Mouse (Mus musculus): ENCODE data around the gene Taok1. TPM values are rescaled to one million over a fixed set of nuclear protein-coding genes. Genes with fewer than 3 reads are reported as not detected.
"Not testable (repeated sequence)": the region's sequence is repeated elsewhere in the genome, so short reads cannot be mapped to it uniquely, and the experiment has no call there.

Gene Taok1
- polyA plus RNA-seq (2015; fragmentation: Nextera tagmentation; extraction: Ambion mirVana) = 14.0 and 14.9 TPM in 2 replicates

- H3K27me3 ChIP-seq = no peaks in the 10 kb centered on the region
- no peaks in the 10 kb centered on the region for H3K9me3 ChIP-seq
- ATAC-seq (ENCODE audit: borderline replicate concordance, extremely low read depth, low FRiP score, low TSS enrichment) = peak; percentile 93
- H3K4me3 ChIP-seq = peak within 1 kb of the TSS; percentile 87
- H3K9ac ChIP-seq = peak within 1 kb of the TSS; percentile 89
- WGBS = under 1% methylated on average over 57 of the region's 71 CpGs
- peak within 1 kb of the TSS; percentile 95 for H3K27ac ChIP-seq
- H3K4me1 ChIP-seq = peaks cover 17% of the 10 kb centered on the region
- peak within 1 kb of the TSS; percentile 74 for H3K4me2 ChIP-seq
- no peaks in the 10 kb centered on the region for H3K36me3 ChIP-seq
These were observed at the start of gene Taok1 for GRCm38 (mm10) chr11:77607538-77608455. Gene Taok1 (minus strand): TSS chr11:77607815.

DNA sequence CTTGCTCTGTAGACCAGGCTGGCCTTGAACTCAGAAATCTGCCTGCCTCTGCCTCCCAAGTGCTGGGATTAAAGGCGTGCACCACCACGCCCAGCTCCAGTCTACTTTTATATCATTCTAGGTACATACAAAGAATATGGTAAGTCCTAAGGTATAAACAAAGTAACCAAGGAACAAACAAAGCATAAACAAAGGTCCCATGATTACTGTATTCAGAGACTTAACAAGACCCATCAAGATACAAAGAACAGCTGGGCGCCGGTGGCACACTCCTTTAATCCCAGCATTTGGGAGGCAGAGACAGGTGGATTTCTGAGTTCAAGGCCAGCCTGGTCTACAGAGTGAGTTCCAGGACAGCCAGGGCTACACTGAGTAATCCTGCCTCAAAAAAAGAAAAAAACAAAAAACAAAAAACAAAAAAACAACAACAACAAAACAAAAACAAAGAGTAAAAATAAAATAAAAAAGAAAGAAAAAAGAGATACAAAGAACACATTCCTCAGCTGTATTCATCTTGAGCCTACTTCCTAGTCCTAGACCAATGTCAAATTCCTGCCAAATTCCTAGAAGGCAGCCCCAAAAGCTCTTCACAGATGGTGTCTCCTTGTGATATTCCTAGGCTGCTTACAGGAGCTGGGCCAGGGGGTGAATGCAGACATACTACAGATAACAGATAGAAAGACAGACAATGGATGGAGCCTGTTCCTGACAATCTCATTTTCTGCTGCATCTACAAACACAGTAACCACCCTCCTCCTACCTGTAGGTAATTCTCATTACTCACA is 46.0 kb upstream of the Taok1 start:
- not testable (repeated sequence) for H3K4me2 ChIP-seq; H3K9me3 ChIP-seq; H3K9ac ChIP-seq; H3K36me3 ChIP-seq; ATAC-seq (ENCODE audit: borderline replicate concordance, extremely low read depth, low FRiP score, low TSS enrichment); H3K27ac ChIP-seq; H3K4me3 ChIP-seq; H3K27me3 ChIP-seq; H3K4me1 ChIP-seq
- WGBS = 92% methylated on average over 4 of the region's 4 CpGs

GRCm38 (mm10) chr11:77652484-77652883 is 44.9 kb upstream of the Taok1 start:
- ATAC-seq (ENCODE audit: borderline replicate concordance, extremely low read depth, low FRiP score, low TSS enrichment) = no peak
- no peaks in the 10 kb centered on the region for H3K9me3 ChIP-seq
- no peaks in the 10 kb centered on the region for H3K36me3 ChIP-seq
- H3K27ac ChIP-seq = no peak overlapping the region
- no peaks in the 10 kb centered on the region for H3K4me1 ChIP-seq
- WGBS = 55% methylated on average over 6 of the region's 6 CpGs
- H3K4me2 ChIP-seq = no peak overlapping the region
- H3K9ac ChIP-seq = no peak overlapping the region
- H3K27me3 ChIP-seq = no peaks in the 10 kb centered on the region
- H3K4me3 ChIP-seq = no peak overlapping the region

GRCm38 (mm10) chr11:77648878-77649277 is 41.3 kb upstream of the Taok1 start:
- Histone ChIP-seq H3K27me3 (no peaks in the 10 kb centered on the region), H3K9ac (no peak overlapping the region), H3K27ac (no peak overlapping the region), H3K9me3 (no peaks in the 10 kb centered on the region), H3K4me1 (no peaks in the 10 kb centered on the region), H3K4me3 (no peak overlapping the region), H3K36me3 (no peaks in the 10 kb centered on the region), H3K4me2 (no peak overlapping the region)
- no peak for ATAC-seq (ENCODE audit: borderline replicate concordance, extremely low read depth, low FRiP score, low TSS enrichment)
- 68% methylated on average over 7 of the region's 7 CpGs for WGBS

DNA sequence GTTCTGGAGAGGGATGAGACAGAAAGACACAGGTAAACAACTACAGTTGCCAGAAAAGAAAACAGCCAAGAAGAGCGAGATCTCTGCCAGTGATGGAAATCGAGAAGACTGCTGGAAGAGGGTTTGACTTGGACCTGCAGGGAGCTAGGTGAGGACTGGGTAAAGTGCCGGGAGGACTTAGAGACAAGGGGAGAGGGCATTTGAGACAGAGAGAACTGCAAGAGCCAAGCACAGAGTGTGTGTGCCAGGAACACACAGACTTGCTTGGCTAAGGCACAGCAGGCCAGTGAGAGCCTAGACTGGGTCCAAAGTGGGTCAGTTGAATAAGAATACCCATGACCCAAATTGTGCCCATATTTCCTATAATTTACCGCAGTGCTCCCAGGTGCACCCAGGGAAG is 37.9 kb upstream of the Taok1 start:
- no peak for ATAC-seq (ENCODE audit: borderline replicate concordance, extremely low read depth, low FRiP score, low TSS enrichment)
- Histone ChIP-seq H3K4me2 (no peak overlapping the region), H3K36me3 (no peaks in the 10 kb centered on the region), H3K4me3 (no peak overlapping the region), H3K9ac (no peak overlapping the region), H3K4me1 (no peaks in the 10 kb centered on the region), H3K27ac (no peak overlapping the region), H3K9me3 (no peaks in the 10 kb centered on the region), H3K27me3 (no peaks in the 10 kb centered on the region)
- 80% methylated on average over 4 of the region's 4 CpGs for WGBS

DNA sequence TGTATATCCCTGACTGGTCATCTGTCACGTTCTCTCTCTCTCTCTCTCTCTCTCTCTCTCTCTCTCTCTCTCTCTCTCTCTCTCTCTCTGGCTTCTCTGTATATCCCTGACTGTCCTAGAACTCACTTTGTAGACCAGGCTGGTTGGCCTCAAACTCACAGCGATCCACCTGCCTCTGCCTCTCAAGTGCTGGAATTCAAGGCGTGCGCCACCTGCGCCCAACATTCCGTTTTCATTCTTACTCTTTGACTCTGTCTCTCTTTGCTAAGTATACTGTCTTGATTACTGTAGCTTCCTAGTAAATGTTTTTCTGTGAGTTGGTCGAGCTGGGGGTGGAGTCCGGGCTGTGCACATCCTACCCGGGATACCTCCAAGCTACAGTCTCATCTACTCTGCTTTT is 33.8 kb upstream of the Taok1 start:
- 72% methylated on average over 9 of the region's 9 CpGs for WGBS
- no peaks in the 10 kb centered on the region for H3K9me3 ChIP-seq

DNA sequence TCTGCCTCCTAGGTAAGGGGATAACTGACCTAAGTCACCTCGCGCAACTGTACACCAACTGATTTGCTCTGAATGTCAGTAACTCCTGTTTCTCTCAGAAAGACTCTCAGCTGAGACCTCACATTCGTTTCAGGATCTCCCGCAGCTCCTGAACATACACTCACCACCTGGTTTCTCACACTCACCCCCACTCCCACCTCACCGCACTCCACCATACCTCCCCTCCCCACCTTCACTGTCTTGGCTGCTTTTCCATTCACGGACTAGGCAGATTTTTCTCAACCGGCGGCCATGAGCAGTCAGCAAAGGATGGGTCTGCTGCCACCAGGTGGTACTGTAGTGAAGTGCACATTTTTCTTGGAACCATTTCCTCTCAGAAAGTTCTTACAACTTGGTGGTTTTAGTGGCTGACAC is 22.6 kb upstream of the Taok1 start:
- WGBS = 14% methylated on average over 8 of the region's 8 CpGs
- H3K9me3 ChIP-seq = no peaks in the 10 kb centered on the region

More for the DNA sequence above, 33.8 kb upstream of the Taok1 start:
- H3K27me3 ChIP-seq = no peaks in the 10 kb centered on the region
- no peaks in the 10 kb centered on the region for H3K4me1 ChIP-seq
- no peak overlapping the region for H3K27ac ChIP-seq
- H3K9ac ChIP-seq = no peak overlapping the region
- ATAC-seq (ENCODE audit: borderline replicate concordance, extremely low read depth, low FRiP score, low TSS enrichment) = no peak
- no peaks in the 10 kb centered on the region for H3K36me3 ChIP-seq
- no peak overlapping the region for H3K4me3 ChIP-seq
- no peak overlapping the region for H3K4me2 ChIP-seq

DNA sequence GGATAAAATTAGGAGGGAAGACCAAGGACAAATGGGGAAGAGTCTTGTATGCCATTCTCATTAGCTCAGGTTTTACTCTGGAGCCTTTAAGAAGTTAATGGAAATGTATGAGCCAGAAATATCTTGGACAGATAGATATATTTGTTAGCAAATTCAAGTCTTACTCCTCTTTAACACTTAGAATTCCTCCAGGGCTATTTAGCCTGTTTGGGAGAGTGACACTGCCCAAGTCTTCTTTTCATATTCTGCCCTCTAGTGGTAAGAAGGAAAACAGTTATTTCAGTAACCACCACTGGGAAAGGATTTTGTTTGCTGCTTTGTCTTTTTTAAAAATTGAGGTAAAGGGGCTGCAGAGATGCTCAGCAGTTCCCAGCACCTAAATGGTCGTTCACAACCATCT is 21.9 kb upstream of the Taok1 start:
- H3K36me3 ChIP-seq = no peaks in the 10 kb centered on the region
- no peak overlapping the region for H3K4me2 ChIP-seq
- no peak overlapping the region for H3K4me3 ChIP-seq
- ATAC-seq (ENCODE audit: borderline replicate concordance, extremely low read depth, low FRiP score, low TSS enrichment) = no peak
- no peaks in the 10 kb centered on the region for H3K27me3 ChIP-seq
- H3K4me1 ChIP-seq = peaks cover 14% of the 10 kb centered on the region
- 0% methylated on average over 1 of the region's 1 CpGs for WGBS
- no peak overlapping the region for H3K9ac ChIP-seq
- no peaks in the 10 kb centered on the region for H3K9me3 ChIP-seq
- H3K27ac ChIP-seq = no peak overlapping the region

More for the DNA sequence above, 22.6 kb upstream of the Taok1 start:
- H3K4me2 ChIP-seq = peak overlapping the region; percentile 64
- H3K36me3 ChIP-seq = no peaks in the 10 kb centered on the region
- peaks cover 6% of the 10 kb centered on the region for H3K4me1 ChIP-seq
- H3K9ac ChIP-seq = no peak overlapping the region
- H3K27me3 ChIP-seq = no peaks in the 10 kb centered on the region
- H3K4me3 ChIP-seq = peak overlapping the region; percentile 38
- ATAC-seq (ENCODE audit: borderline replicate concordance, extremely low read depth, low FRiP score, low TSS enrichment) = peak; percentile 27; the same call in 1 of the 2 replicates
- no peak overlapping the region for H3K27ac ChIP-seq

GRCm38 (mm10) chr11:77626596-77627535 is 19.3 kb upstream of the Taok1 start:
- H3K9me3 ChIP-seq = no peaks in the 10 kb centered on the region
- no peaks in the 10 kb centered on the region for H3K36me3 ChIP-seq
- H3K4me2 ChIP-seq = no peak overlapping the region
- H3K4me1 ChIP-seq = peaks cover 19% of the 10 kb centered on the region
- 57% methylated on average over 5 of the region's 5 CpGs for WGBS
- no peaks in the 10 kb centered on the region for H3K27me3 ChIP-seq
- H3K27ac ChIP-seq = no peak overlapping the region
- H3K4me3 ChIP-seq = no peak overlapping the region
- no peak for ATAC-seq (ENCODE audit: borderline replicate concordance, extremely low read depth, low FRiP score, low TSS enrichment)
- H3K9ac ChIP-seq = no peak overlapping the region

DNA sequence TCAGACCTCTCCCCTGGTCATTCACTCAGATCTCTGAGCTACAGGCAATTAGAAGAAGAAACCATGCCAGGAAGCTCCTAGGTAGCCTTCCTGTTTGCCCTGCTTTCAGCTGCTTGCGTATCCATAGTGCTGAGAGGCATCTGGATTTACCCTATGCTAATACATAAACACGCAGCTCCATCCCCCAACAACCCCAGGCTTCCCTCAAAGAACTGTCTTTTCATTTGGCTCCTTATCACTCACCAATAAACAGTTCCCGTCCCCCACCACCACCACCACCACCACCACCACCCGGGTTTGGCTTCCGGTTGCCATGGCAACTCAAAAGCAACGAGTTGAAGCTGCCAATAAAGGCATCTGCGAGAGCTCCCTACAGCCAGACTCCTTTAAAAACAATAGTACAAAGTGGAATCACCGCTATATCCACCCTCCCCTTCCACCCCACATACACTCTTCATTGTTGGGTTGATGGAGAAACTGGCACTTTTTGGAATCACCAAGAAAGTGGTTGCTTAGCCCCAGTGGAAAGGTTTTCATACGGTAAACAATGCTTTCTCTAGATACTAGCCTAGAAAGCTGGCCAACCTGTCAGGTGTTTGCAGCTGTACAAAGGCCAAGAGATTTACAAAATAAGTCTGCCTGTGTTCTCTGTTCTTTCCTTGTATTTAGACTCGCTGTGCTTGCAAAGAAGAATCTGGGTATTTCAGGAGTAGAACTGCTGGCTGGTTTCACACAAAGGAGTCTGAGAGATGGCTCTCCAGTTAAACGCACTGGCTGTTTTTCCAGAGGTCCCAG is 17.6 kb upstream of the Taok1 start:
- Histone ChIP-seq H3K9me3 (no peaks in the 10 kb centered on the region), H3K27ac (no peak overlapping the region), H3K27me3 (no peaks in the 10 kb centered on the region), H3K4me3 (peak overlapping the region; percentile 26), H3K4me1 (peaks cover 19% of the 10 kb centered on the region), H3K36me3 (no peaks in the 10 kb centered on the region), H3K9ac (no peak overlapping the region), H3K4me2 (peak overlapping the region; percentile 66)
- ATAC-seq (ENCODE audit: borderline replicate concordance, extremely low read depth, low FRiP score, low TSS enrichment) = no peak
- 8% methylated on average over 11 of the region's 11 CpGs for WGBS
